Mouse (Mus musculus): ENCODE measurements at regions not wholly inside any gene's neighbourhood (a gene's known extent, or its start where the extent isn't known, plus 50 kb on each side); places are given as distances from the start of the nearest gene placed in this dataset.

GRCm38 (mm10) chr7:70515341-70515851 is 148.9 kb upstream of the Nr2f2 start:
- peak overlapping the region; percentile 55 for H3K4me2 ChIP-seq (replicated peaks; ENCODE audit: low read depth)
- no peak overlapping the region; the same call in 1 of the 2 replicates for H3K4me3 ChIP-seq (ENCODE audit: low read depth, low read length)
- H3K4me1 ChIP-seq (replicated peaks; ENCODE audit: control insufficient read depth, insufficient read depth, low read length), result peaks cover 9% of the 10 kb centered on the region
- H3K27me3 ChIP-seq (replicated peaks; ENCODE audit: control insufficient read depth, insufficient read depth, low read length), result peaks cover 6% of the 10 kb centered on the region; the same call in 1 of the 2 replicates
- H3K9ac ChIP-seq (ENCODE audit: low read depth, low read length), result no peak overlapping the region
- no peaks in the 10 kb centered on the region for H3K9me3 ChIP-seq (ENCODE audit: control insufficient read depth)
- H3K36me3 ChIP-seq (ENCODE audit: control insufficient read depth, insufficient read depth), result no peaks in the 10 kb centered on the region
- H3K27ac ChIP-seq (ENCODE audit: low read depth, low read length), result no peak overlapping the region
- peak; percentile 32; the same call in 1 of the 2 replicates for ATAC-seq
- TF ChIP-seq CTCF (IDR thresholded peaks at IDR 0.05; ENCODE audit: low read depth), result no peak
- 8% methylated on average over 8 of the region's 8 CpGs for WGBS

- WGBS, result 6% methylated on average over 6 of the region's 6 CpGs
Observed at GRCm38 (mm10) chr7:70514666-70515065, 148.1 kb upstream of the Nr2f2 start.

GRCm38 (mm10) chr7:70512354-70512753 is 145.8 kb upstream of the Nr2f2 start:
- no peak overlapping the region for H3K9ac ChIP-seq (ENCODE audit: low read depth, low read length)
- no peaks in the 10 kb centered on the region for H3K9me3 ChIP-seq (ENCODE audit: control insufficient read depth)
- ATAC-seq, result no peak
- WGBS, result 72% methylated on average over 6 of the region's 6 CpGs
- no peak overlapping the region for H3K4me3 ChIP-seq (ENCODE audit: low read depth, low read length)
- H3K4me1 ChIP-seq (replicated peaks; ENCODE audit: control insufficient read depth, insufficient read depth, low read length), result peaks cover 9% of the 10 kb centered on the region
- H3K27me3 ChIP-seq (replicated peaks; ENCODE audit: control insufficient read depth, insufficient read depth, low read length), result peaks cover 6% of the 10 kb centered on the region; the same call in 1 of the 2 replicates
- TF ChIP-seq CTCF (IDR thresholded peaks at IDR 0.05; ENCODE audit: low read depth), result no peak
- H3K27ac ChIP-seq (ENCODE audit: low read depth, low read length), result no peak overlapping the region
- H3K36me3 ChIP-seq (ENCODE audit: control insufficient read depth, insufficient read depth), result no peaks in the 10 kb centered on the region
- H3K4me2 ChIP-seq (replicated peaks; ENCODE audit: low read depth), result no peak overlapping the region

More at GRCm38 (mm10) chr7:70514666-70515065, 148.1 kb upstream of the Nr2f2 start:
- no peaks in the 10 kb centered on the region for H3K9me3 ChIP-seq (ENCODE audit: control insufficient read depth)
- TF ChIP-seq CTCF (IDR thresholded peaks at IDR 0.05; ENCODE audit: low read depth), result no peak
- H3K36me3 ChIP-seq (ENCODE audit: control insufficient read depth, insufficient read depth), result no peaks in the 10 kb centered on the region
- H3K9ac ChIP-seq (ENCODE audit: low read depth, low read length), result no peak overlapping the region
- H3K27me3 ChIP-seq (replicated peaks; ENCODE audit: control insufficient read depth, insufficient read depth, low read length), result peaks cover 6% of the 10 kb centered on the region; the same call in 1 of the 2 replicates
- H3K4me1 ChIP-seq (replicated peaks; ENCODE audit: control insufficient read depth, insufficient read depth, low read length), result peaks cover 9% of the 10 kb centered on the region
- H3K27ac ChIP-seq (ENCODE audit: low read depth, low read length), result no peak overlapping the region; the same call in 1 of the 2 replicates
- peak overlapping the region; percentile 55 for H3K4me2 ChIP-seq (replicated peaks; ENCODE audit: low read depth)
- H3K4me3 ChIP-seq (ENCODE audit: low read depth, low read length), result peak overlapping the region; percentile 21
- ATAC-seq, result peak; percentile 76

GRCm38 (mm10) chr7:70505671-70506181 is 139.2 kb upstream of the Nr2f2 start:
- no peak overlapping the region for H3K4me2 ChIP-seq (replicated peaks; ENCODE audit: low read depth)
- H3K9ac ChIP-seq (ENCODE audit: low read depth, low read length), result no peak overlapping the region
- H3K4me1 ChIP-seq (replicated peaks; ENCODE audit: control insufficient read depth, insufficient read depth, low read length), result 0 out of 2 replicates have a peak, but pooled peaks cover 7% of the 10 kb centered on the region
- no peak for ATAC-seq
- no peak overlapping the region for H3K4me3 ChIP-seq (ENCODE audit: low read depth, low read length)
- H3K27me3 ChIP-seq (replicated peaks; ENCODE audit: control insufficient read depth, insufficient read depth, low read length), result no peaks in the 10 kb centered on the region
- H3K36me3 ChIP-seq (ENCODE audit: control insufficient read depth, insufficient read depth), result no peaks in the 10 kb centered on the region
- H3K9me3 ChIP-seq (ENCODE audit: control insufficient read depth), result no peaks in the 10 kb centered on the region
- H3K27ac ChIP-seq (ENCODE audit: low read depth, low read length), result no peak overlapping the region
- TF ChIP-seq CTCF (IDR thresholded peaks at IDR 0.05; ENCODE audit: low read depth), result no peak
- WGBS, result 20% methylated on average over 7 of the region's 7 CpGs

- Histone ChIP-seq H3K36me3 (ENCODE audit: control insufficient read depth, insufficient read depth) (no peaks in the 10 kb centered on the region), H3K27ac (ENCODE audit: low read depth, low read length) (no peak overlapping the region), H3K9me3 (ENCODE audit: control insufficient read depth) (no peaks in the 10 kb centered on the region), H3K4me2 (replicated peaks; ENCODE audit: low read depth) (no peak overlapping the region), H3K27me3 (replicated peaks; ENCODE audit: control insufficient read depth, insufficient read depth, low read length) (no peaks in the 10 kb centered on the region), H3K9ac (ENCODE audit: low read depth, low read length) (no peak overlapping the region), H3K4me1 (replicated peaks; ENCODE audit: control insufficient read depth, insufficient read depth, low read length) (0 out of 2 replicates have a peak, but pooled peaks cover 7% of the 10 kb centered on the region), H3K4me3 (ENCODE audit: low read depth, low read length) (no peak overlapping the region)
- TF ChIP-seq CTCF (IDR thresholded peaks at IDR 0.05; ENCODE audit: low read depth), result no peak
- ATAC-seq, result peak; percentile 71
- 36% methylated on average over 4 of the region's 4 CpGs for WGBS
Observed at GRCm38 (mm10) chr7:70501821-70502220, 135.3 kb upstream of the Nr2f2 start.

GRCm38 (mm10) chr7:70496541-70497154 is 130.1 kb upstream of the Nr2f2 start:
- H3K27ac ChIP-seq (ENCODE audit: low read depth, low read length), result no peak overlapping the region
- WGBS, result 51% methylated on average over 8 of the region's 8 CpGs
- no peaks in the 10 kb centered on the region for H3K9me3 ChIP-seq (ENCODE audit: control insufficient read depth)
- H3K9ac ChIP-seq (ENCODE audit: low read depth, low read length), result no peak overlapping the region
- no peaks in the 10 kb centered on the region for H3K36me3 ChIP-seq (ENCODE audit: control insufficient read depth, insufficient read depth)
- no peak for ATAC-seq
- no peaks in the 10 kb centered on the region for H3K27me3 ChIP-seq (replicated peaks; ENCODE audit: control insufficient read depth, insufficient read depth, low read length)
- no peak for TF ChIP-seq CTCF (IDR thresholded peaks at IDR 0.05; ENCODE audit: low read depth)
- no peak overlapping the region for H3K4me3 ChIP-seq (ENCODE audit: low read depth, low read length)
- H3K4me2 ChIP-seq (replicated peaks; ENCODE audit: low read depth), result no peak overlapping the region
- no peaks in the 10 kb centered on the region for H3K4me1 ChIP-seq (replicated peaks; ENCODE audit: control insufficient read depth, insufficient read depth, low read length)

Measured in intestine, postnatal 0 days (tissue).